Mouse (Mus musculus) heart, postnatal 14 days (tissue): ENCODE results near the gene Olfr70. TPM values are rescaled to one million over a fixed set of nuclear protein-coding genes. Genes with fewer than 3 reads are reported as not detected.

Experiments
- DNase-seq, 2 experiments: peaks; one replicate each; pipeline ENCODE4 v3.0.0; 2021 to 2022
- intact Hi-C: fragments of 180-260 bp; cut with DNase I; formaldehyde crosslinking; loops from one replicate; pipeline ENCODE4 v1.15.1; 2025
- total RNA-seq, 2 experiments: library from RNA; stranded (reverse); gene quantifications; 2 replicates each; pipeline ENCODE4 v1.2.3; 2021

Gene Olfr70
- total RNA-seq, 2 experiments from 2014 or later = not detected

GRCm38 (mm10) chr4:43668782-43669427, 31.7 kb downstream of the Olfr70 start, which contains the start of the genes Tmem8b and Fam221b:
Gene Tmem8b, plus strand, starts transcription at chr4:43668971.
Gene Fam221b, minus strand, starts transcription at chr4:43669145.
- DNase-seq = peak; percentile 92
- intact Hi-C loops = loop anchor here (5.0 kb wide), 3 partner anchors 87 to 227 kb away; partner anchors contain the start of genes Msmp and Tesk1

- intact Hi-C loops = loop anchor here (2.0 to 5.0 kb wide), 4 partner anchors 36 to 224 kb away; partner anchors contain the start of genes Msmp, Npr2 and Tesk1
- DNase-seq = no peak
Measured at GRCm38 (mm10) chr4:43666412-43666811, 34.2 kb downstream of the Olfr70 start.

DNA sequence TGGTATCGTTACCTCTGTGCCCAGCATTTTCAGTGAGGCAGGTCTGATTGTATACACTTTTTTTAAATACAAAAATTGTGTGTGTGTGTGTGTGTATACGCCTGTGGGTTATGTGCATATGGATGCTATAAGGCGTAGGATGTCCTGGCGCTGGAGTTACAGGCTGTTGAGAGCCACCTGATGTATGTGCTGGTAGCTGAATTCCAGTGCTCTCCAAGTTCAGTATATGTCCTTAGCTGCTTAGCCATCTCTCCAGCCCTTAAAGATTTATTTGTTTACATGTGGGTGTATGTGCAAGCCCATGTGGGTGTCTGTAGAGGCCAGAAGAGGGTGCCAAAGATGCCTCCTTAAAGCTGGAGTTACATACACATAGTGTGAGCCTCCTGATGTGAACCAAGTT, 43.5 kb downstream of the Olfr70 start:
- intact Hi-C loops = no loop called here
- DNase-seq = no peak

DNA sequence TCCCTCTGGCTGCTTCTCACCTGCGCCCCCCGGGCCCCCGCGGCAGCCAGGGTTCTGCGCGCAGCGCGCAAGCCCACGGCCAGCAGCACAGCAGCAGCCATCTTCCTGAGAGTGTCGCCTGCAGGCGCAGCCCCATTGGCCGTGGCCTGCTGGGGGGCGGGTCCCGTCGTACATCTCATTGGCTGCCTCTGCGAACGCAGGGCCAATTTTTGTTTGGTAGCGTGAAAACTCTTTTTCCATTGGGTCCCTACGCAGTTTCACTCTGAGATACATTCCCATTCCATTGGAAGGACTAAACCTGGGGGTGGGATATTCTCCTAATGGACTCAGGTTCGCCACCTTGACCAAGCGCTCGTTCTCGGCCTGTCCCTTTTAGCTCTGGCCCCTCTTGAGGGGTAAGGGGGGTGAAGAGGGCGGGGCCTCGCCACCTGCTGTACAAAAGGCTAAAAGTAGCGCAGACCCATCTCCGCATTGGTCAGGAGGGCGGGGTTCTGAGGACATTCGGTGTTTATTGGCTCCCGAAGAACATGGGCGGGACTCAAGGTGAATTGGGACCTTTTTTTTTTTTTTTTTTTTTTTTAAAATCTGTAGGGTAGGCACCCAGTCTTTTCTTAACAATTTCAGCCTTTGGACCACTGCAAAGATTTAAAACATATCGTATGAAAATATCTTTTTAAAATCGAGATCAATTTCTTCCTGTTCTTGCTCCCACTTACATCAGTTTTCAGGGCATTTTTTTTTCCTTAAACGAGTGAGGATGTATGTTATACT, 44.1 kb downstream of the Olfr70 start, which contains the start of gene Hint2:
TSS of gene Hint2 (minus strand) at position 128 of the 771 bp plus-strand sequence.
- peak; percentile 91 to 94 for DNase-seq
- intact Hi-C loops = no loop called here

DNA sequence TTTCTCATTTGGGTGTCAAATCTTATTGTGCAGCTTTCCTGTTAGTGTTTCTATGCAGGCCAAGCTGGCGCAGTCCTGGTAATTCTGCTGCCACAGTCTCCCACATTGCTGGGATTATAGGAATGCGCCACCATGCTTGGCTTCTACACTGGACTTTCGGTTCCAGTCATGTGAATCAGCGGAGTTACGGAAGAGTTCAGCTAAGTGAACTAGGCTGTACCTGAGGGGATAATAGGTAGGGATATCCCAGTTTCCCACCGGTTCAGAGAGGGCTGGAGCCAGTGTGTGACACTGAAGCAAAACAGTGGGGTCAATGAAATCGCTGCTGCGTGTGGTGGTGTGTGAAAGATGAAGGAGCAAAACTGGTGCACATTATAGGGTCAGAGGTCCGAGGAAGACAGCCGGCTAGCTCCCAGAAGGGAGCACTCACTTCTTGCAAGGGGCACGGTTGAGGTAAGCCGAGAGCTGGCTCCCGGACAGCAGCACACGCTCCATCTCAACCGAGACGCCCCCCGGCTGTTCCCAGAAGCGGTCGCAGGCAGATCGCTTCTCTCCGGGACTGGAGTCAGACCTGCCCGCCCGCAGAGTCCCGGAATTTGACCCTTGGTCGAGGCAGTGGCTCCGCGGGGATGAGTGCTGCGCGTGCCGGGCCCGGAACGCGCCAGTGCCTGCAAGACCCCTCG, 44.8 kb downstream of the Olfr70 start:
- no peak for DNase-seq
- intact Hi-C loops = no loop called here

DNA sequence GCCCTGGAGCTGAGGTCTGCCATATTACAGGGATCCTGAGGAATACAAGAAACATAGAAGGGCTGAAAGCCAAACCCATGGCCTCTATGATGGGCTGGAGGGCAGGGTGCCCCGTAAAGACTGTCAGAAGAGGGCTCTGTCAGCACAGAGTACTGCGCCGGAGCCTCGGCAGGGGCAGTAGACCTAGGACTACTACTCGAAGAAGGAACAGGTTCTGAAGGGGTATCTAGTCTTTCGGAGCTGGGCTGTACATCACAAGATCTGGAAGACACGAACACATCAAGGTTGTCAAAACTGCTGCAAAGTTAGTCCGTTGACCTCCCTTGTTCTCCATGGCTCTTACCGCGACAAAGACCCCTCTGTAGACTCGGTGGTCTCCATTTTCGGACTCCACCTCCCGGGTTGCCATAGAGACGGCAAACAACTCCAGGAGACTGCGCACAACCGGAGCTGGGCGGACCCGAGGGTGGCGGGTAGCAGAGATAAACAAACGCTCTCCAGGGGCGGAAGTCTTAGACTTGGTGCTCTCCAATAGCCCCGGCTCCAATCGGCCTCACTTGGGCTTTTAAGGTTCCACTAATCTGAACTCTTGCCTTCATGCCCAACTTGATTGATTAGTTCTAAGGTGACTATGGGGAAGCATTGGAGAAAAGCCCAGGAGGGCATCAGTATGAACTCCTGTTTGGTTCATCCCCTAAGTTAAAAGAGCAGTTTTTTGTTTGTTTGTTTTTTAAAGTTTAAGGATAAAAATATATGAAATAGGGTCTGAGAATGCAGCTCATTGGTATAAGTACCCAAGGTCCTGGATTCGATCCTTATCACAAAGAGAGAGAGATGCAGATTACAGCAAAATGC, 47.2 kb downstream of the Olfr70 start, which contains the start of gene Spag8:
TSS of gene Spag8 (minus strand) at position 434 of the 855 bp plus-strand sequence.
- intact Hi-C loops = no loop called here
- peak in 1 of 2 experiments; percentile 25 for DNase-seq

GRCm38 (mm10) chr4:43652726-43653125, 47.9 kb downstream of the Olfr70 start:
- intact Hi-C loops = no loop called here
- DNase-seq = no peak

GRCm38 (mm10) chr4:43649783-43650182, 50.8 kb downstream of the Olfr70 start:
- DNase-seq = no peak
- intact Hi-C loops = no loop called here

Other genes starting within 250 kb of the Olfr70 start
- gene Cd72, start 246.2 kb downstream of the Olfr70 start, total RNA-seq = under 1 TPM; 0.59 to 0.88 TPM
- gene Sit1, start 217.1 kb downstream of the Olfr70 start, total RNA-seq = 1 to 10 TPM in 1 of 2 experiments, not detected in 1; 1.4 TPM
- gene Ccdc107, start 207.9 kb downstream of the Olfr70 start, total RNA-seq = 10 to 100 TPM; 25.9 to 27.1 TPM
- 1 to 10 TPM; 1.6 to 2.8 TPM for gene Arhgef39, start 201.1 kb downstream of the Olfr70 start, total RNA-seq
- gene Car9, start 193.8 kb downstream of the Olfr70 start, total RNA-seq = under 1 TPM; 0.17 TPM
- gene Tpm2, start 177.0 kb downstream of the Olfr70 start, total RNA-seq = 10 to 100 TPM; 34.2 to 38.5 TPM
- 10 to 100 TPM; 47.1 to 49.2 TPM for gene Creb3, start 138.5 kb downstream of the Olfr70 start, total RNA-seq
- gene Tln1, start 138.1 kb downstream of the Olfr70 start, total RNA-seq = 100 to 1,000 TPM; 111 to 135 TPM
- 10 to 100 TPM; 32.3 to 41.6 TPM for gene Rgp1, start 122.1 kb downstream of the Olfr70 start, total RNA-seq
- 10 to 100 TPM; 14.3 to 14.6 TPM for gene Gba2, start 121.9 kb downstream of the Olfr70 start, total RNA-seq
- not detected for gene Msmp, start 116.3 kb downstream of the Olfr70 start, total RNA-seq
- gene Npr2, start 68.9 kb downstream of the Olfr70 start, total RNA-seq = 10 to 100 TPM; 40.6 to 43.6 TPM
- under 1 TPM; 0.22 to 0.37 TPM for gene Spag8, start 47.2 kb downstream of the Olfr70 start, total RNA-seq
- gene Hint2, start 44.3 kb downstream of the Olfr70 start, total RNA-seq = 100 to 1,000 TPM; 122 to 128 TPM
- 10 to 100 TPM; 16.4 TPM for gene Tmem8b, start 31.8 kb downstream of the Olfr70 start, total RNA-seq
- gene Fam221b, start 31.7 kb downstream of the Olfr70 start, total RNA-seq = under 1 TPM; 0.10 to 0.19 TPM
- gene Olfr71, start 9.4 kb upstream of the Olfr70 start, total RNA-seq = not detected
- 1 to 10 TPM; 4.7 to 5.1 TPM for gene Hrct1, start 26.4 kb upstream of the Olfr70 start, total RNA-seq
- 1 to 10 TPM; 5.0 to 6.1 TPM for gene Spaar, start 29.2 kb upstream of the Olfr70 start, total RNA-seq
- not detected for gene Olfr159, start 70.2 kb upstream of the Olfr70 start, total RNA-seq
- not detected for gene Olfr156, start 123.1 kb upstream of the Olfr70 start, total RNA-seq
- not detected for gene Olfr157, start 139.4 kb upstream of the Olfr70 start, total RNA-seq
- not detected for gene Olfr155, start 150.8 kb upstream of the Olfr70 start, total RNA-seq
- gene Reck, start 174.7 kb upstream of the Olfr70 start, total RNA-seq = 10 to 100 TPM in 1 of 2 experiments, 1 to 10 TPM in 1; 8.1 to 10.1 TPM